Mouse (Mus musculus) urinary bladder, postnatal 10 days (tissue): Measurements from ENCODE around the gene Eif5a2.
"Not testable (repeated sequence)": the region's sequence is repeated elsewhere in the genome, so short reads cannot be mapped to it uniquely, and the experiment has no call there.

Experiments
- DNase-seq: peaks from one replicate; pipeline ENCODE4 v3.0.0; 2022; ENCODE audit warnings: low spot score

The Eif5a2 gene

GRCm38 (mm10) chr3:28780994-28781393 lies at the start of gene Eif5a2:
Eif5a2 (plus strand) TSS chr3:28781276.
- peak; percentile 61 for DNase-seq

GRCm38 (mm10) chr3:28734712-28735111 lies 46.4 kb upstream of the Eif5a2 start:
- no peak for DNase-seq

GRCm38 (mm10) chr3:28736981-28737380 lies 44.1 kb upstream of the Eif5a2 start:
- DNase-seq = no peak

- no peak for DNase-seq
These were observed 40.7 kb upstream of the Eif5a2 start for GRCm38 (mm10) chr3:28740353-28740752.

GRCm38 (mm10) chr3:28743251-28743650 lies 37.8 kb upstream of the Eif5a2 start:
- no peak for DNase-seq

GRCm38 (mm10) chr3:28745835-28746483 lies 35.1 kb upstream of the Eif5a2 start:
- peak; percentile 23 for DNase-seq

GRCm38 (mm10) chr3:28748151-28748550 lies 32.9 kb upstream of the Eif5a2 start:
- no peak for DNase-seq

GRCm38 (mm10) chr3:28748956-28749355 lies 32.1 kb upstream of the Eif5a2 start:
- no peak for DNase-seq

- no peak for DNase-seq
These were observed 25.6 kb upstream of the Eif5a2 start for GRCm38 (mm10) chr3:28755477-28755876.

GRCm38 (mm10) chr3:28761225-28761789 lies 19.8 kb upstream of the Eif5a2 start:
- no peak for DNase-seq

GRCm38 (mm10) chr3:28766935-28767334 lies 14.1 kb upstream of the Eif5a2 start:
- no peak for DNase-seq

GRCm38 (mm10) chr3:28768222-28768621 lies 12.9 kb upstream of the Eif5a2 start:
- DNase-seq = no peak

GRCm38 (mm10) chr3:28772919-28773318 lies 8.2 kb upstream of the Eif5a2 start:
- DNase-seq = not testable (repeated sequence)

- no peak for DNase-seq
These were observed 5.7 kb upstream of the Eif5a2 start for GRCm38 (mm10) chr3:28775361-28775760.

GRCm38 (mm10) chr3:28775958-28776357 lies 5.1 kb upstream of the Eif5a2 start:
- no peak for DNase-seq

- DNase-seq = no peak
These were observed 4.6 kb upstream of the Eif5a2 start for GRCm38 (mm10) chr3:28776491-28776890.

GRCm38 (mm10) chr3:28780511-28780910 lies 565 bp upstream of the Eif5a2 start:
- no peak for DNase-seq

GRCm38 (mm10) chr3:28781422-28781821 lies 346 bp downstream of the Eif5a2 start:
- DNase-seq = no peak

- DNase-seq = no peak
These were observed 772 bp downstream of the Eif5a2 start for GRCm38 (mm10) chr3:28781848-28782247.

GRCm38 (mm10) chr3:28784176-28784575 lies 3.1 kb downstream of the Eif5a2 start:
- no peak for DNase-seq

- no peak for DNase-seq
These were observed 13.8 kb downstream of the Eif5a2 start for GRCm38 (mm10) chr3:28794835-28795234.

GRCm38 (mm10) chr3:28805301-28806097 lies 24.4 kb downstream of the Eif5a2 start, which contains the start of gene Rpl22l1:
Rpl22l1 (plus strand) TSS chr3:28805436.
- peak; percentile 96 for DNase-seq

GRCm38 (mm10) chr3:28808039-28808643 lies 27.1 kb downstream of the Eif5a2 start:
- no peak for DNase-seq
